In the genomic region with DNA sequence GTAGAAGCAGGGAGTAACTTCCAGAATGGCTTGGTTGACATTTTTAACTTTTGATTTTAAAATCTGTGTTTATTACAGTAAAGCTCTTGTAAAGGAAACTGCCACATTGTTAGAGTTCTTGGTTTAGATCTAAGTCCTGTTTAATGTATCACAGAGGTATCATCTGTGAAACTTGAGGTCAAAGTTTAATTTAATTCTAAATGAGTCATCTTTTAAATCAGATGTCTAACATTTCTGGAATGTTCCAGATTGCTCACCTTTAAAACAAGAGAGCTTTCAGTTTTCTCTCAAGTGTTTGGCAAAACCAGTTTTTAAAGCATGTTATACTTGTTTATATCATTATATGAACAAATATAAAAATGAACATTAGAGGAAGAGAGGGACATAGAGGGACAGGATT, we compare ENCODE assay signal across 23 mouse cellular contexts. TPM values are rescaled to one million over a fixed set of nuclear protein-coding genes. Genes with fewer than 3 reads are reported as not detected.
A peak's percentile ranks its signal among the peaks of the same experiment; 100 is the strongest.
DNase-seq lines count a peak whose midpoint lies in the region; ATAC-seq and TF ChIP-seq lines count a peak whose summit lies in the region.
"Had no signal": no experiment of that assay in that cellular context is flagged by ENCODE, and none has a peak within 500 bp of the region (broad histone marks: within the 10 kb centered on the region; RNA-seq: fewer than 3 reads in every experiment).

No protein-coding gene starts in this region.

- H3K4me3 ChIP-seq in kidney, embryonic 16.5 days (ENCODE audit: low read length): no peak overlapping the region
- no peak overlapping the region for H3K4me3 ChIP-seq in lung, postnatal 0 days (ENCODE audit: low read depth, low read length)
- no peak overlapping the region for H3K4me3 ChIP-seq in small intestine, adult 2 months (ENCODE audit: low read depth, low read length)
- H3K4me3 ChIP-seq: embryonic facial prominence, embryonic 10.5 days; embryonic facial prominence, embryonic 12.5 days; forebrain, embryonic 13.5 days; forebrain, embryonic 15.5 days had no signal

- peak; percentile 55 for TF ChIP-seq EP300 in lung, postnatal 0 days (IDR thresholded peaks at IDR 0.05)

- peaks cover 11% of the 10 kb centered on the region for H3K4me1 ChIP-seq in kidney, embryonic 16.5 days (ENCODE audit: insufficient read depth, low read length)
- no peaks in the 10 kb centered on the region for H3K4me1 ChIP-seq in lung, postnatal 0 days (ENCODE audit: insufficient read depth, low read depth, low read length)
- peaks cover 23% of the 10 kb centered on the region for H3K4me1 ChIP-seq in small intestine, adult 2 months (ENCODE audit: control insufficient read depth, insufficient read depth, insufficient read length, low read length)

- no peaks in the 10 kb centered on the region for H3K27me3 ChIP-seq in kidney, embryonic 16.5 days (ENCODE audit: insufficient read depth, low read length)
- no peaks in the 10 kb centered on the region for H3K27me3 ChIP-seq in lung, postnatal 0 days (replicated peaks; ENCODE audit: insufficient read depth, low read length)
- H3K27me3 ChIP-seq in small intestine, adult 2 months (ENCODE audit: control insufficient read depth, insufficient read depth, low read length): no peaks in the 10 kb centered on the region
- H3K27me3 ChIP-seq: embryonic facial prominence, embryonic 12.5 days; forebrain, embryonic 15.5 days; Patski had no signal

- no peak overlapping the region for H3K9ac ChIP-seq in kidney, embryonic 16.5 days (replicated peaks; ENCODE audit: low read length)
- no peak overlapping the region for H3K9ac ChIP-seq in lung, postnatal 0 days (replicated peaks; ENCODE audit: low read depth)
- H3K9ac ChIP-seq: embryonic facial prominence, embryonic 12.5 days; forebrain, embryonic 13.5 days; forebrain, embryonic 15.5 days had no signal

- peak; percentile 58 for DNase-seq in kidney, adult 9 months
- DNase-seq in lung, postnatal 0 days (ENCODE audit: low spot score): peak; percentile 22
- DNase-seq in lung, postnatal 25 days (ENCODE audit: low spot score): no peak
- DNase-seq in thymus, postnatal 25 days: no peak
- DNase-seq: adrenal gland, adult 8-10 months; adrenal gland, postnatal 14 days; adrenal gland, postnatal 36 days; B cell, adult 2 months; cerebellum, adult 11-12 months; cerebellum, adult 2 months; cerebellum, adult 9-10 months; cerebellum, postnatal 10 days; cerebellum, postnatal 25 days had no signal

- H3K27ac ChIP-seq in kidney, embryonic 16.5 days (ENCODE audit: low read length): no peak overlapping the region
- no peak overlapping the region for H3K27ac ChIP-seq in lung, postnatal 0 days (ENCODE audit: low read length)
- peak overlapping the region; percentile 72; the same call in 1 of the 2 replicates for H3K27ac ChIP-seq in small intestine, adult 2 months (ENCODE audit: insufficient read depth, low read depth, low read length)
- H3K27ac ChIP-seq: embryonic facial prominence, embryonic 10.5 days; embryonic facial prominence, embryonic 12.5 days; forebrain, embryonic 13.5 days; forebrain, embryonic 15.5 days had no signal

- no peak for ATAC-seq in kidney, embryonic 16.5 days (ENCODE audit: low FRiP score, low TSS enrichment)
- ATAC-seq in lung, postnatal 0 days: no peak
- ATAC-seq: activated CD4-positive, CD25-positive, alpha-beta regulatory T cell, adult 4 months; CD4-positive, CD25-positive, alpha-beta regulatory T cell, adult 4 months; forebrain, embryonic 13.5 days; forebrain, embryonic 15.5 days; Patski had no signal

- H3K4me2 ChIP-seq in kidney, embryonic 16.5 days (replicated peaks; ENCODE audit: low read depth, low read length): no peak overlapping the region
- no peak overlapping the region for H3K4me2 ChIP-seq in lung, postnatal 0 days (replicated peaks; ENCODE audit: low read depth, low read length)
- H3K4me2 ChIP-seq: embryonic facial prominence, embryonic 12.5 days; forebrain, embryonic 13.5 days; forebrain, embryonic 15.5 days had no signal

- H3K36me3 ChIP-seq in kidney, embryonic 16.5 days (ENCODE audit: insufficient read depth, low read length): no peaks in the 10 kb centered on the region
- no peaks in the 10 kb centered on the region for H3K36me3 ChIP-seq in lung, postnatal 0 days (ENCODE audit: insufficient read depth, low read length)
- H3K36me3 ChIP-seq in small intestine, adult 2 months (ENCODE audit: control insufficient read depth, insufficient read depth, low read length): no peaks in the 10 kb centered on the region
- H3K36me3 ChIP-seq: embryonic facial prominence, embryonic 10.5 days; embryonic facial prominence, embryonic 12.5 days; forebrain, embryonic 15.5 days; G1E had no signal

- H3K9me3 ChIP-seq in kidney, embryonic 16.5 days (ENCODE audit: low read length): no peaks in the 10 kb centered on the region
- no peaks in the 10 kb centered on the region for H3K9me3 ChIP-seq in lung, postnatal 0 days (ENCODE audit: low read length)
- H3K9me3 ChIP-seq: embryonic facial prominence, embryonic 10.5 days; embryonic facial prominence, embryonic 12.5 days; forebrain, embryonic 13.5 days; forebrain, embryonic 15.5 days; G1E had no signal

- TF ChIP-seq CTCF in lung, postnatal 0 days (IDR thresholded peaks at IDR 0.05): no peak
- no peak for TF ChIP-seq CTCF in small intestine, adult 2 months (IDR thresholded peaks at IDR 0.05; ENCODE audit: extremely low read depth, insufficient read length, insufficient replicate concordance, low read depth, low read length)

- TF ChIP-seq POLR2A in small intestine, adult 2 months (IDR thresholded peaks at IDR 0.05; ENCODE audit: low read depth, low read length): no peak

RNA-seq across cellular contexts. Expression of a gene that starts 4.2 kb away (rescaled TPM):
- polyA plus RNA-seq in kidney, embryonic 16.5 days (2015; fragmentation: Nextera tagmentation; extraction: Ambion mirVana): 18.2 and 22.5 TPM in 2 replicates
- 4.7 TPM in 2 replicates for polyA plus RNA-seq in lung, postnatal 0 days (2015; fragmentation: Nextera tagmentation; extraction: Ambion mirVana)
- polyA plus RNA-seq in small intestine, adult 2 months (2012; rRNA removed): 6.8 and 13.9 TPM in 2 replicates
- polyA plus RNA-seq: G1E had no signal

Comparison
In these comparisons a context has a peak if more than half of its experiments do, and no peak if none do; other contexts are left out.
1. DNase-seq: peak in kidney, adult 9 months (single experiment) and lung, postnatal 0 days (single experiment); none in lung, postnatal 25 days (single experiment) and thymus, postnatal 25 days (single experiment).